Mouse (Mus musculus) kidney, postnatal 10 days (tissue): ENCODE results near the gene Nlk.
"Not testable (repeated sequence)": the region's sequence is repeated elsewhere in the genome, so short reads cannot be mapped to it uniquely, and the experiment has no call there.

Experiments
- DNase-seq: peaks from one replicate; pipeline ENCODE4 v3.0.0; 2021; ENCODE audit warnings: mixed read lengths

Gene Nlk

GRCm38 (mm10) chr11:78540358-78540757 lies 156.8 kb downstream of the Nlk start:
- DNase-seq, result no peak

- no peak for DNase-seq
Observed at GRCm38 (mm10) chr11:78536690-78537084, 160.5 kb downstream of the Nlk start.

- DNase-seq, result peak; percentile 98
Observed at GRCm38 (mm10) chr11:78536080-78536689, 161.0 kb downstream of the Nlk start, which contains the start of the genes Tnfaip1 and Ift20. TSS of gene Tnfaip1 (minus strand) at chr11:78536332. TSS of gene Ift20 (plus strand) at chr11:78536361.

- DNase-seq, result peak; percentile 52
Observed at GRCm38 (mm10) chr11:78535376-78536079, 161.6 kb downstream of the Nlk start.

GRCm38 (mm10) chr11:78534516-78534915 lies 162.7 kb downstream of the Nlk start:
- DNase-seq, result no peak

- DNase-seq, result not testable (repeated sequence)
Observed at GRCm38 (mm10) chr11:78531515-78531914, 165.7 kb downstream of the Nlk start.

GRCm38 (mm10) chr11:78531046-78531445 lies 166.1 kb downstream of the Nlk start:
- peak; percentile 79 for DNase-seq

- DNase-seq, result no peak
Observed at GRCm38 (mm10) chr11:78530001-78530400, 167.2 kb downstream of the Nlk start.

GRCm38 (mm10) chr11:78528714-78529113 lies 168.5 kb downstream of the Nlk start:
- peak; percentile 29 for DNase-seq

GRCm38 (mm10) chr11:78524838-78525237 lies 172.3 kb downstream of the Nlk start:
- DNase-seq, result no peak

GRCm38 (mm10) chr11:78523241-78523955 lies 173.8 kb downstream of the Nlk start:
- peak; percentile 22 for DNase-seq

GRCm38 (mm10) chr11:78522481-78522997 lies 174.6 kb downstream of the Nlk start:
- peak; percentile 55 for DNase-seq

- DNase-seq, result no peak
Observed at GRCm38 (mm10) chr11:78521880-78522279, 175.3 kb downstream of the Nlk start.

- no peak for DNase-seq
Observed at GRCm38 (mm10) chr11:78518931-78519330, 178.2 kb downstream of the Nlk start.
